Mouse (Mus musculus): Measurements from ENCODE around the gene Nab1. TPM values are rescaled to one million over a fixed set of nuclear protein-coding genes. Genes with fewer than 3 reads are reported as not detected.
"Not testable (repeated sequence)": the region's sequence is repeated elsewhere in the genome, so short reads cannot be mapped to it uniquely, and the experiment has no call there.

Nab1 gene
- polyA plus RNA-seq (2014; fragmentation: Nextera tagmentation; extraction: Ambion mirVana): 5.5 and 5.9 TPM in 2 replicates

DNA sequence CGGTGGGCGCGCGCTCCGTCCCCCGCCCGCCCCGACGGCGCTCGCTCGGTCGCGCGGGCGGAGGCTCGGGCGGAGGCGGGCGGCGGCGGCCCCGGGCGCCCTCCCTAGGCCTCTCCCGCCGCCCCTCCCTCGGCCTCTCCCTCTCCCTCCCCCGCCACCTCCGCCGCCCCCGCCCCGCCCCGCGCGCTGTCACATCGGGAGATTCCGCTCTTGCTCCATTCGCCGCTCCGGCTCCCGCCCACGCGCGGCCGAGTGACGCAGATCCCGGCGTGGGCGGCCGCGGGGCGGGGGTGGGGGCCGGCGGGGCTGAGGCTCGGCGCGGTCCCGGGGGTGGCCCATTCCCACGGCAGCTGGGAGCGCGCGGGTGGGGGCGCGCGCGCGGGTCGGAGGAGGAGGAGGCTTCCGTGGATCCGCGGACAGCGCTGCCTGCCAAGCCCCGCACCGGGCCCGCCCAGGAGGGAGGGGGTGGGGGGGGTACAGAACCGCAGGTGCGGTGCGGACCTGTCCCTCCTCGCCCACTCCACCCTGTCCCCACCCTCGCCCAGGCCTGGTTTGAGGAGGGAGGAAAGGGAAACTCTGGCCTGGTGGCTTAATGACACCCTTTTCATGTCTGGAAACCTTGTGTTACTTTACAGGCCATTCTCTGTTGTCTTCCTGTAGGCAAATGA is at the start of gene Nab1:
Gene Nab1 (minus strand): TSS at position 366 of the 668 bp plus-strand sequence.
- H3K27me3 ChIP-seq (ENCODE audit: control insufficient read depth, insufficient read depth, low read length): peaks cover 5% of the 10 kb centered on the region
- H3K4me1 ChIP-seq (ENCODE audit: control insufficient read depth, insufficient read depth, low read length): no peaks in the 10 kb centered on the region
- H3K9ac ChIP-seq (ENCODE audit: low read length): peak within 1 kb of the TSS; percentile 76
- H3K9me3 ChIP-seq (ENCODE audit: control insufficient read depth, low read length): no peaks in the 10 kb centered on the region
- H3K4me2 ChIP-seq: peak within 1 kb of the TSS; percentile 83
- peak; percentile 90 for ATAC-seq (ENCODE audit: low FRiP score)
- peak; percentile 93 for DNase-seq (ENCODE audit: low spot score, missing footprints)
- no peak within 1 kb of the TSS for H3K27ac ChIP-seq (ENCODE audit: low read depth, low read length)
- H3K36me3 ChIP-seq (ENCODE audit: control insufficient read depth, insufficient read depth, low read length): no peaks in the 10 kb centered on the region
- H3K4me3 ChIP-seq (ENCODE audit: low read depth, low read length): peak within 1 kb of the TSS; percentile 81
- WGBS: under 1% methylated on average over 50 of the region's 80 CpGs

GRCm38 (mm10) chr1:52547451-52547850 is 47.0 kb upstream of the Nab1 start:
- Histone ChIP-seq H3K27ac (ENCODE audit: low read depth, low read length) (no peak overlapping the region), H3K9ac (ENCODE audit: low read length) (no peak overlapping the region), H3K4me2 (no peak overlapping the region), H3K27me3 (ENCODE audit: control insufficient read depth, insufficient read depth, low read length) (no peaks in the 10 kb centered on the region), H3K36me3 (ENCODE audit: control insufficient read depth, insufficient read depth, low read length) (no peaks in the 10 kb centered on the region), H3K9me3 (ENCODE audit: control insufficient read depth, low read length) (no peaks in the 10 kb centered on the region), H3K4me1 (ENCODE audit: control insufficient read depth, insufficient read depth, low read length) (no peaks in the 10 kb centered on the region), H3K4me3 (ENCODE audit: low read depth, low read length) (no peak overlapping the region)
- 89% methylated on average over 5 of the region's 5 CpGs for WGBS
- ATAC-seq (ENCODE audit: low FRiP score) (no peak), DNase-seq (ENCODE audit: low spot score, missing footprints) (no peak)

GRCm38 (mm10) chr1:52546796-52547195 is 46.3 kb upstream of the Nab1 start:
- H3K4me1 ChIP-seq (ENCODE audit: control insufficient read depth, insufficient read depth, low read length): no peaks in the 10 kb centered on the region
- DNase-seq (ENCODE audit: low spot score, missing footprints): no peak
- 90% methylated on average over 3 of the region's 3 CpGs for WGBS

GRCm38 (mm10) chr1:52540124-52540523 is 39.6 kb upstream of the Nab1 start:
- H3K27me3 ChIP-seq (ENCODE audit: control insufficient read depth, insufficient read depth, low read length); H3K4me3 ChIP-seq (ENCODE audit: low read depth, low read length); H3K9me3 ChIP-seq (ENCODE audit: control insufficient read depth, low read length); DNase-seq (ENCODE audit: low spot score, missing footprints); ATAC-seq (ENCODE audit: low FRiP score); H3K9ac ChIP-seq (ENCODE audit: low read length); H3K27ac ChIP-seq (ENCODE audit: low read depth, low read length); H3K4me1 ChIP-seq (ENCODE audit: control insufficient read depth, insufficient read depth, low read length); H3K36me3 ChIP-seq (ENCODE audit: control insufficient read depth, insufficient read depth, low read length); H3K4me2 ChIP-seq: not testable (repeated sequence)
- WGBS: 85% methylated on average over 3 of the region's 3 CpGs

More at GRCm38 (mm10) chr1:52546796-52547195, 46.3 kb upstream of the Nab1 start:
- Histone ChIP-seq H3K4me3 (ENCODE audit: low read depth, low read length) (no peak overlapping the region), H3K27ac (ENCODE audit: low read depth, low read length) (no peak overlapping the region), H3K9ac (ENCODE audit: low read length) (no peak overlapping the region), H3K36me3 (ENCODE audit: control insufficient read depth, insufficient read depth, low read length) (no peaks in the 10 kb centered on the region), H3K9me3 (ENCODE audit: control insufficient read depth, low read length) (no peaks in the 10 kb centered on the region), H3K4me2 (no peak overlapping the region), H3K27me3 (ENCODE audit: control insufficient read depth, insufficient read depth, low read length) (no peaks in the 10 kb centered on the region)
- no peak for ATAC-seq (ENCODE audit: low FRiP score)

GRCm38 (mm10) chr1:52529933-52530332 is 29.5 kb upstream of the Nab1 start:
- no peak overlapping the region for H3K27ac ChIP-seq (ENCODE audit: low read depth, low read length)
- H3K27me3 ChIP-seq (ENCODE audit: control insufficient read depth, insufficient read depth, low read length): no peaks in the 10 kb centered on the region
- no peaks in the 10 kb centered on the region for H3K4me1 ChIP-seq (ENCODE audit: control insufficient read depth, insufficient read depth, low read length)
- no peaks in the 10 kb centered on the region for H3K9me3 ChIP-seq (ENCODE audit: control insufficient read depth, low read length)
- no peak for DNase-seq (ENCODE audit: low spot score, missing footprints)
- no peak for ATAC-seq (ENCODE audit: low FRiP score)
- no peak overlapping the region for H3K4me2 ChIP-seq
- no peaks in the 10 kb centered on the region for H3K36me3 ChIP-seq (ENCODE audit: control insufficient read depth, insufficient read depth, low read length)
- H3K4me3 ChIP-seq (ENCODE audit: low read depth, low read length): no peak overlapping the region
- no peak overlapping the region for H3K9ac ChIP-seq (ENCODE audit: low read length)

- Histone ChIP-seq H3K4me3 (ENCODE audit: low read depth, low read length) (no peak overlapping the region), H3K9ac (ENCODE audit: low read length) (no peak overlapping the region), H3K9me3 (ENCODE audit: control insufficient read depth, low read length) (no peaks in the 10 kb centered on the region), H3K27me3 (ENCODE audit: control insufficient read depth, insufficient read depth, low read length) (no peaks in the 10 kb centered on the region), H3K4me2 (no peak overlapping the region), H3K27ac (ENCODE audit: low read depth, low read length) (no peak overlapping the region), H3K36me3 (ENCODE audit: control insufficient read depth, insufficient read depth, low read length) (no peaks in the 10 kb centered on the region), H3K4me1 (ENCODE audit: control insufficient read depth, insufficient read depth, low read length) (0 out of 2 replicates have a peak, but pooled peaks cover 2% of the 10 kb centered on the region)
- no peak for ATAC-seq (ENCODE audit: low FRiP score)
- DNase-seq (ENCODE audit: low spot score, missing footprints): no peak
- WGBS: 54% methylated on average over 2 of the region's 2 CpGs
These were observed 27.2 kb upstream of the Nab1 start for GRCm38 (mm10) chr1:52527656-52528055.

GRCm38 (mm10) chr1:52527252-52527651 is 26.8 kb upstream of the Nab1 start:
- no peaks in the 10 kb centered on the region for H3K9me3 ChIP-seq (ENCODE audit: control insufficient read depth, low read length)
- no peaks in the 10 kb centered on the region for H3K27me3 ChIP-seq (ENCODE audit: control insufficient read depth, insufficient read depth, low read length)
- no peak overlapping the region for H3K9ac ChIP-seq (ENCODE audit: low read length)
- H3K4me2 ChIP-seq: no peak overlapping the region
- no peak for DNase-seq (ENCODE audit: low spot score, missing footprints)
- 60% methylated on average over 2 of the region's 2 CpGs for WGBS
- no peak overlapping the region for H3K27ac ChIP-seq (ENCODE audit: low read depth, low read length)
- no peak overlapping the region for H3K4me3 ChIP-seq (ENCODE audit: low read depth, low read length)
- no peak for ATAC-seq (ENCODE audit: low FRiP score)
- H3K36me3 ChIP-seq (ENCODE audit: control insufficient read depth, insufficient read depth, low read length): no peaks in the 10 kb centered on the region
- H3K4me1 ChIP-seq (ENCODE audit: control insufficient read depth, insufficient read depth, low read length): 0 out of 2 replicates have a peak, but pooled peaks cover 2% of the 10 kb centered on the region

DNA sequence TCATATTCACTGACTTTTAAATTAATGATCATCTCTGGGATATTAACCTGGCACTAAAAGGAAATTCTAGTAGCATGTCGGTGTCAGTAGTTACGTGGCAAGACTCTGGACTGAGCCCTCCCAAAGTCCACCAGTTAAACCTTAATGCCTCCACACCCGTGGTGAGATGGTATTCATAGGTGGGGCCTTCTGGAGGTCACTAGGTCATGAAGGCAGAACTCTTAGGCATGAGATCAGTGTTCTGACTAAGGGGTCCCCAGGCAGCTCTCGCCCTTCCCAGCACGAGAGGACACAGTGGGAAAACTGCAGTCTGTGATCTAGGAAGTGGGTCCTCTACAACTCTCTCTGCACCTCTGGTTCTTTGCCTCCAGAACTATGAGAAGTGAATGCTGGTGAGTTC is 24.2 kb upstream of the Nab1 start:
- DNase-seq (ENCODE audit: low spot score, missing footprints) (no peak), ATAC-seq (ENCODE audit: low FRiP score) (no peak)
- Histone ChIP-seq H3K27me3 (ENCODE audit: control insufficient read depth, insufficient read depth, low read length) (no peaks in the 10 kb centered on the region), H3K27ac (ENCODE audit: low read depth, low read length) (no peak overlapping the region), H3K36me3 (ENCODE audit: control insufficient read depth, insufficient read depth, low read length) (no peaks in the 10 kb centered on the region), H3K4me2 (no peak overlapping the region), H3K9ac (ENCODE audit: low read length) (no peak overlapping the region), H3K4me1 (ENCODE audit: control insufficient read depth, insufficient read depth, low read length) (0 out of 2 replicates have a peak, but pooled peaks cover 2% of the 10 kb centered on the region), H3K4me3 (ENCODE audit: low read depth, low read length) (no peak overlapping the region), H3K9me3 (ENCODE audit: control insufficient read depth, low read length) (no peaks in the 10 kb centered on the region)
- WGBS: 73% methylated on average over 5 of the region's 5 CpGs

GRCm38 (mm10) chr1:52524150-52524549 is 23.7 kb upstream of the Nab1 start:
- WGBS: 77% methylated on average over 7 of the region's 7 CpGs
- H3K36me3 ChIP-seq (ENCODE audit: control insufficient read depth, insufficient read depth, low read length): no peaks in the 10 kb centered on the region
- H3K27ac ChIP-seq (ENCODE audit: low read depth, low read length): no peak overlapping the region
- 0 out of 2 replicates have a peak, but pooled peaks cover 2% of the 10 kb centered on the region for H3K4me1 ChIP-seq (ENCODE audit: control insufficient read depth, insufficient read depth, low read length)
- H3K9me3 ChIP-seq (ENCODE audit: control insufficient read depth, low read length): no peaks in the 10 kb centered on the region
- H3K27me3 ChIP-seq (ENCODE audit: control insufficient read depth, insufficient read depth, low read length): no peaks in the 10 kb centered on the region
- no peak overlapping the region for H3K9ac ChIP-seq (ENCODE audit: low read length)
- no peak overlapping the region for H3K4me3 ChIP-seq (ENCODE audit: low read depth, low read length)
- ATAC-seq (ENCODE audit: low FRiP score) (no peak), DNase-seq (ENCODE audit: low spot score, missing footprints) (no peak)
- H3K4me2 ChIP-seq: no peak overlapping the region
